Mouse (Mus musculus): Measurements from ENCODE around the gene Parvg.

- TF ChIP-seq EP300 (IDR thresholded peaks at IDR 0.05; ENCODE audit: low read depth) (no peak), CTCF (IDR thresholded peaks at IDR 0.05; ENCODE audit: low read depth) (no peak)
Observed at GRCm38 (mm10) chr15:84351915-84352844, 28.4 kb downstream of the Parvg start.
